Mouse (Mus musculus) ovary, adult 18-20 months (tissue): ENCODE measurements at regions not wholly inside any gene's neighbourhood (a gene's known extent, or its start where the extent isn't known, plus 50 kb on each side); places are given as distances from the start of the nearest gene placed in this dataset.
"Not testable (repeated sequence)": the region's sequence is repeated elsewhere in the genome, so short reads cannot be mapped to it uniquely, and the experiment has no call there.

Source experiments
- DNase-seq: peaks from one replicate; pipeline ENCODE4 v3.0.0; 2022; ENCODE audit warnings: low spot score, mixed read lengths

- DNase-seq, result no peak
Measured at GRCm38 (mm10) chr7:139323026-139323425, 65.9 kb upstream of the Inpp5a start.

- peak; percentile 42 for DNase-seq
Measured at GRCm38 (mm10) chr7:139327030-139327429, 61.9 kb upstream of the Inpp5a start.

GRCm38 (mm10) chr7:139332791-139333190, 56.1 kb upstream of the Inpp5a start:
- no peak for DNase-seq

GRCm38 (mm10) chr7:139337998-139338397, 50.9 kb upstream of the Inpp5a start:
- DNase-seq, result not testable (repeated sequence)
